Mouse (Mus musculus) fat pad, adult 2 months (tissue): ENCODE results near the gene Gm49337.
A peak's percentile ranks its signal among the peaks of the same experiment; 100 is the strongest.

ENCODE experiments used
- DNase-seq: peaks from one replicate; pipeline ENCODE4 v3.0.0-alpha.2; 2011; ENCODE audit warnings: low read depth, low spot score; ENCODE audit errors: extremely low read depth

Gene Gm49337

GRCm38 (mm10) chr4:116173072-116173471 lies at the start of gene Gm49337, which contains the start of gene 1700042G07Rik:
Gm49337 (plus strand) TSS chr4:116173384.
1700042G07Rik (plus strand) TSS chr4:116173372.
- DNase-seq, result no peak

GRCm38 (mm10) chr4:116123602-116124519 lies 49.3 kb upstream of the Gm49337 start, which contains the start of the genes Rad54l and Pomgnt1:
Rad54l (minus strand) TSS chr4:116123690.
Pomgnt1 (plus strand) TSS chr4:116123840.
- DNase-seq, result no peak

- DNase-seq, result no peak
Measured at GRCm38 (mm10) chr4:116125803-116126386, 47.3 kb upstream of the Gm49337 start.

- DNase-seq, result no peak
Measured at GRCm38 (mm10) chr4:116127956-116128355, 45.2 kb upstream of the Gm49337 start.

- DNase-seq, result no peak
Measured at GRCm38 (mm10) chr4:116133126-116133525, 40.1 kb upstream of the Gm49337 start.

- DNase-seq, result no peak
Measured at GRCm38 (mm10) chr4:116134990-116135389, 38.2 kb upstream of the Gm49337 start.

- no peak for DNase-seq
Measured at GRCm38 (mm10) chr4:116137421-116137996, 35.7 kb upstream of the Gm49337 start.

GRCm38 (mm10) chr4:116140801-116141574 lies 32.2 kb upstream of the Gm49337 start:
- no peak for DNase-seq

GRCm38 (mm10) chr4:116141736-116142135 lies 31.4 kb upstream of the Gm49337 start:
- no peak for DNase-seq

GRCm38 (mm10) chr4:116142269-116142668 lies 30.9 kb upstream of the Gm49337 start:
- DNase-seq, result peak; percentile 68

- DNase-seq, result peak; percentile 72
Measured at GRCm38 (mm10) chr4:116143317-116143811, 29.8 kb upstream of the Gm49337 start.

GRCm38 (mm10) chr4:116143891-116144717 lies 29.1 kb upstream of the Gm49337 start:
- no peak for DNase-seq

- no peak for DNase-seq
Measured at GRCm38 (mm10) chr4:116149812-116150155, 23.4 kb upstream of the Gm49337 start.

- no peak for DNase-seq
Measured at GRCm38 (mm10) chr4:116150156-116150861, 22.9 kb upstream of the Gm49337 start.

GRCm38 (mm10) chr4:116150862-116151221 lies 22.3 kb upstream of the Gm49337 start:
- DNase-seq, result no peak

GRCm38 (mm10) chr4:116151238-116151637 lies 21.9 kb upstream of the Gm49337 start, which contains the start of gene Lurap1:
Lurap1 (minus strand) TSS chr4:116151338.
- no peak for DNase-seq

- DNase-seq, result no peak
Measured at GRCm38 (mm10) chr4:116152702-116153101, 20.5 kb upstream of the Gm49337 start.

- no peak for DNase-seq
Measured at GRCm38 (mm10) chr4:116157882-116158281, 15.3 kb upstream of the Gm49337 start.

- no peak for DNase-seq
Measured at GRCm38 (mm10) chr4:116159912-116160311, 13.3 kb upstream of the Gm49337 start.
